Mouse (Mus musculus): ENCODE data around the gene Irf3. TPM values are rescaled to one million over a fixed set of nuclear protein-coding genes. Genes with fewer than 3 reads are reported as not detected.

The Irf3 gene
- polyA plus RNA-seq, 1 experiment, result 165 TPM

DNA sequence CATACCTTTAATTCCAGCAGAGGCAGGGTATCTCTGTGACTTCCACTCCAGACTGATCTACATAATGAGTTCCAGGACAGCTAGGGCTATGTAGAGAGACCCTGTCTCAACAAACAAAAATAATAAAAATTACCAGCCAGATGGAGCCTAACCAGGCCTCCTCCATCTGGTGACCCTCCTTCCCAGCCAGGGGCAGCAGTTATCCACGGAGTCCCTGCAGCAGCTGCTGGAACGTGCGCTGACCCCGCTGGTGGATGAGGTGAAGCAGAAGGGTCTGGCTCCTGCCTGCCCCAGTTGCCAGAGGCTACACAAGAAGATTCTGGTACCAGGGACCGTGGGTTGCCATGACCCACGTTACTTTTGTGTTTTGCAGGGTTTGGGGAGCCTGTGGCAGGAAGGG is 41.2 kb upstream of the Irf3 start:
- Histone ChIP-seq H3K4me1 (ENCODE audit: control insufficient read depth, insufficient read depth, low read length) (peaks cover 7% of the 10 kb centered on the region), H3K4me3 (replicated peaks; ENCODE audit: control insufficient read depth, low read depth, low read length) (no peak overlapping the region), H3K27ac (ENCODE audit: control insufficient read depth, insufficient read depth, low read depth, low read length, poor library complexity) (no peak overlapping the region)
- TF ChIP-seq CTCF (IDR thresholded peaks at IDR 0.05; ENCODE audit: control insufficient read depth, insufficient read depth, low read length) (no peak), POLR2A (IDR thresholded peaks at IDR 0.05; ENCODE audit: borderline replicate concordance, control insufficient read depth, low read depth, low read length) (no peak)
- WGBS, result 80% methylated on average over 6 of the region's 6 CpGs

DNA sequence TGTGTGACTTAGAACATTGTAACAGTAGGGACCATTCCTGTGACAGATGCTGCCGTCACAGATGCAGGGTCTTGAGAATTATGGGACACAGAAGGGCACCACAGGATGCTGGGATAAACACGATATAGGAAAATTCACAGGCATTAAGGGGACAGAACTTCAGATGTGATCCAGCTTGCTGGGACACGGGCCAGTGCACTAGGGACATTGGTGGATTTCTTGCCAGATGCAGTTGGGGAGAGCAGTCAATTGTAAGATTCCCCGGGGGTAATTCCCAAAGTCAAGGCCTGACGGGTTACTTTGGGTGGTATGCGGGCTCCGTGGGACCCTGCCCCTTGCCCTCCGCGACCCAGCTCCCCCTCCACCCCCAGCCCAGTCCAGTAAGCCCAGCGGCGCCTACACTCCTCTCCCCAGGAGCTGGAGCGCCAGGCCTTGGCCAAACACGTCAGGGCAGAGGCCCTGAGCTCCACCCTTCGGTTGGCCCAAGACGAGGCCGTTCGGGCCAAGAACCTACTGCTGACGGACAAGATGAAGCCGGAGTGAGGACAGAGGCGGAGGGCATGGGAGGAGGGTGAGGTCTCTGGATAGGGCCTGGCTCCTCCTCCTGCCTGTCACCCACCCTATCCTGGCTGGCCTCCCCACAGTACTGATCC is 40.1 kb upstream of the Irf3 start:
- H3K4me3 ChIP-seq (replicated peaks; ENCODE audit: control insufficient read depth, low read depth, low read length), result no peak overlapping the region
- no peak overlapping the region for H3K27ac ChIP-seq (ENCODE audit: control insufficient read depth, insufficient read depth, low read depth, low read length, poor library complexity)
- WGBS, result 85% methylated on average over 20 of the region's 20 CpGs
- H3K4me1 ChIP-seq (ENCODE audit: control insufficient read depth, insufficient read depth, low read length), result peaks cover 5% of the 10 kb centered on the region; the same call in 1 of the 2 replicates
- TF ChIP-seq CTCF (IDR thresholded peaks at IDR 0.05; ENCODE audit: control insufficient read depth, insufficient read depth, low read length), result no peak
- no peak for TF ChIP-seq POLR2A (IDR thresholded peaks at IDR 0.05; ENCODE audit: borderline replicate concordance, control insufficient read depth, low read depth, low read length)

DNA sequence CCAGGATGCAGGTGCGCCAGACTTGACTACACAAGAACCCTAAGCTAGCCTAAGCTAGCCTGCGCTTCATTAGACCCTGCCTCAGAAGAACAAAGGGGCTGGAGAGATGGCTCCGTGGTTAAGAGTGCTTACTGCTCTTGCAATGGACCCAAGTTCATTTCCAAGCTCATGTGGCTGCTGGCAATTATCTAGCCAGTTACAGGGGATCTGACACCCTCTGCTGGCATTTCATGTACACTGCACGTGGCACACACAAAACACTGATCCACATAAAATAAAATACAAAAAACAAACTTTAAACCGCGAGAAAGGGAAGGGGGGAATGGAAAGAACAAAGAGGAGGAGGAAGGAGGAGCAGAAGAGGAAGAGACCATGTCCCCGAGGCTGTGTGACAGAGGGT is 39.2 kb upstream of the Irf3 start:
- Histone ChIP-seq H3K4me1 (ENCODE audit: control insufficient read depth, insufficient read depth, low read length) (peaks cover 1% of the 10 kb centered on the region; the same call in 1 of the 2 replicates), H3K27ac (ENCODE audit: control insufficient read depth, insufficient read depth, low read depth, low read length, poor library complexity) (no peak overlapping the region), H3K4me3 (replicated peaks; ENCODE audit: control insufficient read depth, low read depth, low read length) (no peak overlapping the region)
- TF ChIP-seq CTCF (IDR thresholded peaks at IDR 0.05; ENCODE audit: control insufficient read depth, insufficient read depth, low read length) (peak; percentile 41; the same call in 1 of the 2 replicates), POLR2A (IDR thresholded peaks at IDR 0.05; ENCODE audit: borderline replicate concordance, control insufficient read depth, low read depth, low read length) (no peak)
- WGBS, result 28% methylated on average over 7 of the region's 7 CpGs

DNA sequence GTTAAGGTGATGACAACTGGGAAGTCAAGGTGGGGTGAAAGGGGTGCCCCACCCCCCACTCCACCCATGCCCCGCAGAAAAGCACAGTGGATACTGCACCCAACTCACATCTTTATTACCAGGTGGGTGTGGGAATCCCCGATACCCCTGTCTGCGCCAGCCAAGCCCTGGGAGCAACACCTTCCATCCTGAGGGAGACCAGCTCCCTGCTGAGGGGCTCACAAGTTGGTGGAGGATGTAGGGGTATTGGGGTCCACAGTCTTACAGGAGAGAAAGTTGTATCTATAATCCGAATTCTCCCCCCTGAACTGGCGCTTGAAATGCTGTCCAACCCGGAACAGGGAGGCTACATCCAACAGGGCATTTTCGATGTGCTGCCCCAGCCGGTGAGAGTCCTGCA is 38.2 kb upstream of the Irf3 start:
- TF ChIP-seq POLR2A (IDR thresholded peaks at IDR 0.05; ENCODE audit: borderline replicate concordance, control insufficient read depth, low read depth, low read length), result no peak
- no peak for TF ChIP-seq CTCF (IDR thresholded peaks at IDR 0.05; ENCODE audit: control insufficient read depth, insufficient read depth, low read length)

DNA sequence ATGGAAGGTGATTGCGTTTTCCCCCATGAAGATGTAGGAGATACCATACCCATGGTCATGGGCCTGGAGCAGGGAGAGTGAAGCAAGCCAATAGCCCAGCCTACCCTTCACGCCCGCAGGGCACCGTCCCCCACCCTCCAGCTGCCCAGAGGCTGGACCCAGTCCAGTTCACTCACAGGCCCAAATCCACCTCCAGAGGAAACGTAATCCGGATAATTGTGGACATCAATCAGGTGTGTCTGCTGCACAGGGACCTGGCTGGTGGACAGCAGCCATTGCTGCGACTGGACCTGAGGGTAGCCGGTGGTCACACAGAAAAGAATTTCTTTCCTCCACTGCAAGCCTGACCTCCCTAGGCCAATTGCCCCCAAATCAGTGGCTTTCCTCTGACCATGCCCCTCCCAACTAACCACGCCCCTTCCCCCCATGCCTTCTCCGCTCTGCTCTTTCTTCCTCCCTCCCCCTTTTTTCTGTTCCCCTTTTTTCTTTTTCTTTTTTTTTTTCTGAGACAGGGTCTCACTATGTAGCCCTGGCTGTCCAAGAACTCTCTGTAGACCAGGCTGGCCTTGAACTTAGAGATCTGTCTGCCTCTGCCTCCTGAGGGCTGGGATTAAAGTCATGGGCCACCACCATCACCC is 37.5 kb upstream of the Irf3 start:
- Histone ChIP-seq H3K27ac (ENCODE audit: control insufficient read depth, insufficient read depth, low read depth, low read length, poor library complexity) (no peak overlapping the region), H3K4me3 (replicated peaks; ENCODE audit: control insufficient read depth, low read depth, low read length) (no peak overlapping the region), H3K4me1 (ENCODE audit: control insufficient read depth, insufficient read depth, low read length) (peaks cover 1% of the 10 kb centered on the region; the same call in 1 of the 2 replicates)
- TF ChIP-seq POLR2A (IDR thresholded peaks at IDR 0.05; ENCODE audit: borderline replicate concordance, control insufficient read depth, low read depth, low read length), result no peak
- TF ChIP-seq CTCF (IDR thresholded peaks at IDR 0.05; ENCODE audit: control insufficient read depth, insufficient read depth, low read length), result no peak
- 61% methylated on average over 10 of the region's 10 CpGs for WGBS

More for the DNA sequence above, 38.2 kb upstream of the Irf3 start:
- H3K4me1 ChIP-seq (ENCODE audit: control insufficient read depth, insufficient read depth, low read length), result peaks cover 1% of the 10 kb centered on the region; the same call in 1 of the 2 replicates
- 78% methylated on average over 8 of the region's 8 CpGs for WGBS
- no peak overlapping the region for H3K4me3 ChIP-seq (replicated peaks; ENCODE audit: control insufficient read depth, low read depth, low read length)
- H3K27ac ChIP-seq (ENCODE audit: control insufficient read depth, insufficient read depth, low read depth, low read length, poor library complexity), result no peak overlapping the region

DNA sequence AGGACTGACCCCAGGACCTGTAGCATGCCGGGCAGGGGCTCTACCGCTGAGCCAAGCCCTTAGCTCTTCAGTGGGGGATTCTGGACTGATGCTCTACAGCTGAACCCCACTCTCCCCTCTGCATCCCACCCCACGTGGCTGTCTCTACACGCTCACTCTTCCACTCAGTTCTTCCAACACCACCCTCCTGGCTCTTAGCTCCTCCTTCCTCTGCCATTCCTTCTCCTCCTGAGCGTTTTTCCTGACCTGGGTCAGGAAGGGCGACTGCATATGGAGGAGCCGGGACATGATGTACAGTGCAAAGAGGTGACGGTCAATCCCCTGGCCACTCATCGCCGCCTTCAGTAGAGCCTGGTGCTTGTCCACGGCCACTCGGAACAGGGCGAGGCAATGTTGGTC is 36.9 kb upstream of the Irf3 start:
- TF ChIP-seq CTCF (IDR thresholded peaks at IDR 0.05; ENCODE audit: control insufficient read depth, insufficient read depth, low read length) (no peak), POLR2A (IDR thresholded peaks at IDR 0.05; ENCODE audit: borderline replicate concordance, control insufficient read depth, low read depth, low read length) (no peak)
- peaks cover 1% of the 10 kb centered on the region; the same call in 1 of the 2 replicates for H3K4me1 ChIP-seq (ENCODE audit: control insufficient read depth, insufficient read depth, low read length)
- H3K4me3 ChIP-seq (replicated peaks; ENCODE audit: control insufficient read depth, low read depth, low read length), result no peak overlapping the region
- H3K27ac ChIP-seq (ENCODE audit: control insufficient read depth, insufficient read depth, low read depth, low read length, poor library complexity), result no peak overlapping the region
- 79% methylated on average over 13 of the region's 13 CpGs for WGBS

DNA sequence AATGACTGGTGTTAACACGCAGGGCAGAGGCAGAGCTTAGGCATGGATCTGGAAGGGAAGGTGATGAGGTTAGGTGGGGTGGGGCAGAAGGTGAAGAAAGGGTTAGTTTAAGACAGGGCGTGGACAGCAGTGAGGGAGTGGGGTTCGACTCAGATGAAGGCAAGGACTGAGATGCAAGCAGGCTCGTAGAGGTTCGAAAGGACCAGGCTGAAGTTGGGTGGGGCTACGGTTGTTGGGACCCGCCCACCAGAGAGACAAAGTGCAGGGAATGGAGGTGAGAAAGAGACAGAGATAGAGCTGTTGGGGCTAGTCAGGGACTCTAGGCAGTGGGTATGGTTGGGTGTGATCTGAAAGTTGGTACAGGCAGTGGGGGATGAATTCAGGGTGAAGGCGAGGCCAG is 35.1 kb upstream of the Irf3 start:
- Histone ChIP-seq H3K4me3 (replicated peaks; ENCODE audit: control insufficient read depth, low read depth, low read length) (no peak overlapping the region), H3K4me1 (ENCODE audit: control insufficient read depth, insufficient read depth, low read length) (peaks cover 1% of the 10 kb centered on the region; the same call in 1 of the 2 replicates), H3K27ac (ENCODE audit: control insufficient read depth, insufficient read depth, low read depth, low read length, poor library complexity) (no peak overlapping the region)
- TF ChIP-seq CTCF (IDR thresholded peaks at IDR 0.05; ENCODE audit: control insufficient read depth, insufficient read depth, low read length), result no peak
- WGBS, result 72% methylated on average over 8 of the region's 8 CpGs

DNA sequence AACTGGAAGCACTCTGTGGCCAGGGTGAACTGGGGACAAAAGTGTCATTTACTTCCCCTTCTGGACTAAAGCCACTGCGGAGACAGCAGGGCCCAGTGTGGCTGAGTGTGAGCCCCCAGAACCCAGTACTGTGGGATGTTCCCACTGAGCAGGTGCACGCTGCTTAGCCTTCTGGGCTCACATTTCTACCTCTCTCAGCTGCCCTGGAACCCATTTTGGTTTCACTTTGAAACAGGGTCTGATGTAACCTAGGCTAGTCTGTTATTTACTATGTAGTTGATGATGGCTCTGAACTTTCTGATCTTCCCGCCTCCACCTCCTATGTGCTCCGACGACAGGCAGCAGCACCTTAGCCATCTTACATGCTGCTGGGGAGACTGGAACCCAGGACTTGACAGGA is 34.6 kb upstream of the Irf3 start:
- WGBS, result 56% methylated on average over 5 of the region's 5 CpGs
- TF ChIP-seq POLR2A (IDR thresholded peaks at IDR 0.05; ENCODE audit: borderline replicate concordance, control insufficient read depth, low read depth, low read length) (no peak), CTCF (IDR thresholded peaks at IDR 0.05; ENCODE audit: control insufficient read depth, insufficient read depth, low read length) (no peak)
- Histone ChIP-seq H3K27ac (ENCODE audit: control insufficient read depth, insufficient read depth, low read depth, low read length, poor library complexity) (no peak overlapping the region), H3K4me3 (replicated peaks; ENCODE audit: control insufficient read depth, low read depth, low read length) (no peak overlapping the region), H3K4me1 (ENCODE audit: control insufficient read depth, insufficient read depth, low read length) (peaks cover 1% of the 10 kb centered on the region; the same call in 1 of the 2 replicates)

Measured in bone marrow, adult 2 months (tissue).